Mouse (Mus musculus): Measurements from ENCODE around the gene Olfr190.
"Not testable (repeated sequence)": the region's sequence is repeated elsewhere in the genome, so short reads cannot be mapped to it uniquely, and the experiment has no call there.

DNA sequence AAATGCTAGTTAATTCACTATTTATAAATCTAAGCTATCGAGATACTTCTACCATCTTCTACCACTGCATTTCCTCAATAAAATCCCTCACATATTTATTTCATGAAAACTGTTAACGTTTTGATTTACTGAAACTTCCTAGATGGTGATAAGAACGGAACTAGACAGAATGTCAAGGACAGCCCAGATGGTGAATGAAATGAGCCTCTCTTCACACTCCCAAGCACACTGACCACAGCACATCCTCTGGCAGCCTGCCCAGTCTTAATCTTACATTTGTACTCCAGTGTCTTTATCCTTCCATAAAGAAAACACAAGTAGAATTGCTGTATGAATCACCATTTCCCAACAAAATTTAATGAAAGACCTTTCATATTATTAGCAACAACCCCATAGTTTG, 15.4 kb downstream of the Olfr190 start:
- TF ChIP-seq HCFC1 (IDR thresholded peaks at IDR 0.05; ENCODE audit: borderline replicate concordance, insufficient read depth, low read length); ZC3H11A (IDR thresholded peaks at IDR 0.05; ENCODE audit: borderline replicate concordance, low read depth, low read length); ZNF384 (IDR thresholded peaks at IDR 0.05; ENCODE audit: low read depth, low read length); MAFK (IDR thresholded peaks at IDR 0.05; ENCODE audit: insufficient read depth, low read depth, low read length); CHD2 (IDR thresholded peaks at IDR 0.05; ENCODE audit: low read depth, low read length): not testable (repeated sequence)
